Mouse (Mus musculus) heart, postnatal 0 days (tissue): Measurements from ENCODE around the gene Tifa. TPM values are rescaled to one million over a fixed set of nuclear protein-coding genes. Genes with fewer than 3 reads are reported as not detected.
A peak's percentile ranks its signal among the peaks of the same experiment; 100 is the strongest.

ENCODE experiments used
- ATAC-seq: fragments of 200-750 bp; cut with Nextera tagmentation; 2 replicates; pipeline ENCODE4 v1.8.0; 2017; ENCODE audit warnings: low read depth, moderate number of reproducible peaks, moderate library complexity; ENCODE audit not compliant: insufficient read depth
- DNase-seq: peaks from one replicate; pipeline ENCODE4 v3.0.0-alpha.2; 2016; ENCODE audit warnings: low spot score
- H3K27ac ChIP-seq: fragments of 300-500 bp; sonication (generic); 2 replicates; pipeline ENCODE4 v1.5.1; 2014; ENCODE audit warnings: low read depth, mild to moderate bottlenecking
- H3K27me3 ChIP-seq: fragments of 300-500 bp; sonication (generic); 2 replicates; pipeline ENCODE4 v1.6.1; 2014; ENCODE audit warnings: low read length, mixed read lengths; ENCODE audit not compliant: control insufficient read depth, insufficient read depth
- H3K36me3 ChIP-seq: fragments of 300-500 bp; sonication (generic); replicated peaks from 2 replicates; pipeline ENCODE4 v1.6.1; 2014; ENCODE audit warnings: low read length, mixed read lengths; ENCODE audit not compliant: control insufficient read depth, insufficient read depth
- H3K4me1 ChIP-seq: fragments of 300-500 bp; sonication (generic); 2 replicates; pipeline ENCODE4 v1.6.1; 2014; ENCODE audit warnings: antibody characterized with exemption; ENCODE audit not compliant: control insufficient read depth, insufficient read depth
- H3K4me2 ChIP-seq: fragments of 300-500 bp; sonication (generic); 2 replicates; pipeline ENCODE4 v1.6.1; 2014; ENCODE audit warnings: low read depth, mild to moderate bottlenecking, low read length, moderate library complexity
- H3K4me3 ChIP-seq: fragments of 300-500 bp; sonication (generic); 2 replicates; pipeline ENCODE4 v1.5.1; 2014; ENCODE audit warnings: low read depth, low read length
- H3K9ac ChIP-seq: fragments of 300-500 bp; sonication (generic); replicated peaks from 2 replicates; pipeline ENCODE4 v1.6.1; 2014; ENCODE audit warnings: low read depth, low read length, mixed read lengths
- H3K9me3 ChIP-seq: fragments of 300-500 bp; sonication (generic); replicated peaks from 2 replicates; pipeline ENCODE4 v1.6.1; 2016; ENCODE audit warnings: low read length; ENCODE audit not compliant: control insufficient read depth
- CTCF ChIP-seq: IDR thresholded peaks from 2 replicates; pipeline ENCODE4 v1.5.1; 2016; ENCODE audit warnings: antibody characterized with exemption, control low read depth, low read depth
- EP300 ChIP-seq: IDR thresholded peaks from 2 replicates; pipeline ENCODE4 v1.6.1; 2016; ENCODE audit warnings: antibody characterized with exemption, low read depth
- WGBS: fragments of 180-500 bp; shearing (Covaris S2); extraction: QIAGEN DNeasy Blood & Tissue Kit; methylation state at CpG from one replicate; pipeline ENCODE4 v1.1.7; 2014; 5-methylcytosine and 5-hydroxymethylcytosine counted together
- polyA plus RNA-seq: library from polyadenylated mRNA; unstranded; fragments of >200 nt; fragmentation: Nextera tagmentation; extraction: Ambion mirVana; gene quantifications from 2 replicates; pipeline ENCODE4 v1.2.1, GENCODE M21; 2015
- total RNA-seq: library from RNA; depleted of rRNA; stranded (reverse); fragments of >200 nt; gene quantifications from 2 replicates; pipeline ENCODE4 v1.2.3, GENCODE M21; 2014; ENCODE audit warnings: low replicate concordance

Tifa gene
- total and polyA plus RNA-seq, 2 experiments from 2014 or later = 1.4 to 2.6 TPM

DNA sequence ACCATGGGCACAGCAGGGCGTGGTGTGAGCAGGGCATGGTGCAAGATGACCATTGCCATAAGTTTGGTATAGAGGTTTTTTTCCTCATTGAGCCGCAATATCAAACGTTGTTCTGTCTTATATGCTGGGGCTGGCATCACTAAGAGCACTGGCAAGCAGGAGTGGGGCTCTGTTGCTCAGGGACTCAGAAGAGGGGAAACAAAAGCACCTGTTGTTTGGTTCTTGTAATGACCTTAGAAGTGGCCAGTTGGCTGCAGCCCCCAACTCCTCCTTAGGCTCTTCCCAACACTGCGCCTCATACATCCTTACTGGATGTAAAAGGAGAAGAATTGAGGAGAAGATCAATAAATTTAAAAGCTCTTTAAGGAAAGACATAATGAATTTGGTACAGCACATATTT lies 41.0 kb upstream of the Tifa start:
- H3K36me3 ChIP-seq = no peaks in the 10 kb centered on the region
- TF ChIP-seq EP300 = no peak
- TF ChIP-seq CTCF = no peak
- WGBS = 77% methylated on average over 4 of the region's 4 CpGs
- H3K9ac ChIP-seq = no peak overlapping the region
- H3K27me3 ChIP-seq = peaks cover 20% of the 10 kb centered on the region
- no peaks in the 10 kb centered on the region for H3K4me1 ChIP-seq
- H3K27ac ChIP-seq = no peak overlapping the region
- H3K9me3 ChIP-seq = no peaks in the 10 kb centered on the region
- H3K4me2 ChIP-seq = no peak overlapping the region
- ATAC-seq = no peak
- no peak for DNase-seq
- H3K4me3 ChIP-seq = no peak overlapping the region

DNA sequence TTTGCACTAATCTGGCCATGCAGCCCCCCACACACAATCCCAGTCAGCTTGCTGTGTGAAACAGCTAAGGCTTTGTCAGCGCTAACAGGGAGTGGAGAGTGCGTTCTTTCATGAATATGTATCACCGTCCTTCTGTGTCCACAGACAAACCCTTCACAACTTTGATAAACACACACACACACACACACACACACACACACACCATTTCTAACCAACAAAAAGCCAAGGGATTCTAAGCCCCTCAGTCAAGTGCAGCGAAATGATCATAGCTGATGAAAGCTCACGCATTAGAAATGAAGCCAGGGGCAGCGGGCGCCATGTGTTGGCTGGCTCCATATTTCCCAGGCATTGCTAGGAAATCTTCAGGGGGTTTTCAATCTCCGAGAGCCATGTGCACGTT lies 40.3 kb upstream of the Tifa start:
- H3K4me3 ChIP-seq = no peak overlapping the region
- WGBS = 34% methylated on average over 9 of the region's 9 CpGs
- H3K27me3 ChIP-seq = peaks cover 20% of the 10 kb centered on the region
- no peak overlapping the region for H3K9ac ChIP-seq
- no peak overlapping the region for H3K27ac ChIP-seq
- TF ChIP-seq EP300 (no peak), CTCF (no peak)
- ATAC-seq (no peak), DNase-seq (no peak)
- H3K4me2 ChIP-seq = peak overlapping the region; percentile 32
- no peaks in the 10 kb centered on the region for H3K9me3 ChIP-seq
- no peaks in the 10 kb centered on the region for H3K36me3 ChIP-seq
- H3K4me1 ChIP-seq = no peaks in the 10 kb centered on the region

- Histone ChIP-seq H3K4me3 (no peak overlapping the region), H3K36me3 (no peaks in the 10 kb centered on the region), H3K9me3 (no peaks in the 10 kb centered on the region), H3K27ac (no peak overlapping the region), H3K9ac (no peak overlapping the region), H3K4me2 (no peak overlapping the region), H3K27me3 (peaks cover 20% of the 10 kb centered on the region), H3K4me1 (no peaks in the 10 kb centered on the region)
- TF ChIP-seq EP300 = no peak
- TF ChIP-seq CTCF = no peak
- DNase-seq = no peak
- ATAC-seq = no peak
- 24% methylated on average over 12 of the region's 12 CpGs for WGBS
These were observed 39.5 kb upstream of the Tifa start for GRCm38 (mm10) chr3:127749981-127750562.

DNA sequence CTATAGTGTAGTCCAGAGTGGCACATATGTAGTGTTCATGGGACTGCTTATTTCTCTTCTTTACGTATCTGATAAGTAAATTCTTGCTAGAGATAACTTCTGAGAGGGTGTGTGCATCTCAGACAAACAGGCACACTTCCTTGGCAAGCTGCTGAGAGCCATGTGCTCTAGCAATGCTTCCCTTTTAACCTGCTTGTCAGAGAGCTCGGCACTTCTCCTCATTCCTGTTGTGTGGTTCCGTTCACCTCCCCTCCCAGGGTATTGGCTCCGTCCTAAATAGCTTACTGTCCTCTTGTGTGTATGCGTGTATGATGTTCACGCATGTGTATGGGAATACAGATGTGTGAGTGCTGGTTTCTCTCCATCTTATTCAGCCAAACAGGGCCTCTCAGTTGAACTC lies 33.1 kb upstream of the Tifa start:
- Histone ChIP-seq H3K27me3 (peaks cover 17% of the 10 kb centered on the region), H3K4me1 (no peaks in the 10 kb centered on the region), H3K4me2 (no peak overlapping the region), H3K4me3 (no peak overlapping the region), H3K9ac (no peak overlapping the region), H3K9me3 (no peaks in the 10 kb centered on the region), H3K27ac (no peak overlapping the region), H3K36me3 (no peaks in the 10 kb centered on the region)
- DNase-seq = no peak
- no peak for ATAC-seq
- WGBS = 68% methylated on average over 6 of the region's 6 CpGs
- TF ChIP-seq EP300 (no peak), CTCF (no peak)

DNA sequence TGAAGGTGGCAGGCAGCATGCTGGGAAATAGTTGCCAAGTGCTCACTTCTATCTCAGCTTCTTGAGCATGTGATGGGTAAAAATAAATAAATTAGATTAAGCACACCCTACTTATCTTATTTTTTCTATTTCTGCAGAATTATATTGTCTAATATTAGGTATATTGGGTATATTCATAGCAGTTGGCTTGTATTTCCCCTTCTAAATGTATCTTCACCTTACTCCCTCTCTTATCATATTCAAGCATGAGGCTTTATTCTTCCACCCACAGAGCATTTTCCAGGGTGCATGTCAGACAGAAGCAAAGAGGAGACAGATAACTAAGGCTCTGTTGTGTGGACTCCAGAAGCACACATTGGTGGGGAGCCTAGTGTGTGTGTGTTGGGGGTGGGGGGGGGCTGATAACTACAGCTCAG lies 31.7 kb upstream of the Tifa start:
- H3K27ac ChIP-seq = no peak overlapping the region
- ATAC-seq (no peak), DNase-seq (no peak)
- no peak overlapping the region for H3K4me3 ChIP-seq
- H3K4me1 ChIP-seq = no peaks in the 10 kb centered on the region
- H3K4me2 ChIP-seq = no peak overlapping the region
- H3K36me3 ChIP-seq = no peaks in the 10 kb centered on the region
- H3K27me3 ChIP-seq = peaks cover 20% of the 10 kb centered on the region
- H3K9ac ChIP-seq = no peak overlapping the region
- TF ChIP-seq EP300 (no peak), CTCF (no peak)
- no peaks in the 10 kb centered on the region for H3K9me3 ChIP-seq

- TF ChIP-seq CTCF = no peak
- TF ChIP-seq EP300 = no peak
- no peak for ATAC-seq
- Histone ChIP-seq H3K4me2 (no peak overlapping the region), H3K27ac (no peak overlapping the region), H3K9me3 (no peaks in the 10 kb centered on the region), H3K4me1 (no peaks in the 10 kb centered on the region), H3K4me3 (no peak overlapping the region), H3K36me3 (no peaks in the 10 kb centered on the region), H3K9ac (no peak overlapping the region), H3K27me3 (peaks cover 20% of the 10 kb centered on the region)
- WGBS = 76% methylated on average over 4 of the region's 4 CpGs
- no peak for DNase-seq
These were observed 30.8 kb upstream of the Tifa start for GRCm38 (mm10) chr3:127758806-127759205.
